Mouse (Mus musculus): ENCODE measurements around the gene Spata2.

Gene Spata2

GRCm38 (mm10) chr2:167496437-167496836 lies 3.8 kb upstream of the Spata2 start:
- ChIA-PET POLR2A (interaction anchor here in 2 of 4 experiments (1.2 to 1.4 kb wide), 2 partner anchors 14 to 19 kb away, joined by 3 read pairs; no protein-coding TSS in a partner anchor), CTCF (interaction anchor here in 3 of 4 experiments (0.6 to 1.3 kb wide), 4 partner anchors 11 to 903 kb away, joined by 3 to 4 read pairs (median 4); no protein-coding TSS in a partner anchor)

GRCm38 (mm10) chr2:167491757-167492708 lies 654 bp downstream of the Spata2 start, which contains the start of gene Rnf114:
Gene Rnf114, plus strand, starts transcription at chr2:167492645.
- POLR2A ChIA-PET = interaction anchor here (0.5 to 4.9 kb wide), 41 partner anchors 8 to 1474 kb away, joined by 3 to 36 read pairs (median 4); partner anchors contain the start of genes Slc9a8 (in 1 of the 4) and Snai1 (in 1 of the 4)
- CTCF ChIA-PET = interaction anchor here (0.6 to 2.5 kb wide), 14 partner anchors 9 to 479 kb away, joined by 3 to 10 read pairs (median 3); no protein-coding TSS in a partner anchor

- POLR2A ChIA-PET = interaction anchor here in 3 of 4 experiments (0.5 to 4.9 kb wide), 29 partner anchors 9 to 1473 kb away, joined by 3 to 36 read pairs (median 4); partner anchors contain the start of gene Slc9a8 (in 1 of the 3)
- CTCF ChIA-PET = interaction anchor here in 2 of 4 experiments (0.7 to 1.5 kb wide), 4 partner anchors 8 to 269 kb away, joined by 3 to 4 read pairs (median 4); no protein-coding TSS in a partner anchor
Observed at GRCm38 (mm10) chr2:167490813-167491525, 1.7 kb downstream of the Spata2 start.

GRCm38 (mm10) chr2:167487994-167488393 lies 4.7 kb downstream of the Spata2 start:
- ChIA-PET CTCF (interaction anchor here in 3 of 4 experiments (0.6 to 1.7 kb wide), 6 partner anchors 10 to 312 kb away, joined by 3 to 11 read pairs (median 4); no protein-coding TSS in a partner anchor), POLR2A (interaction anchor here in 2 of 4 experiments (0.7 to 1.3 kb wide), 6 partner anchors 12 to 472 kb away, joined by 3 to 5 read pairs (median 3); no protein-coding TSS in a partner anchor)

GRCm38 (mm10) chr2:167487551-167487950 lies 5.1 kb downstream of the Spata2 start:
- CTCF ChIA-PET = interaction anchor here in 3 of 4 experiments (0.7 to 1.7 kb wide), 6 partner anchors 10 to 312 kb away, joined by 3 to 11 read pairs (median 4); no protein-coding TSS in a partner anchor
- POLR2A ChIA-PET = interaction anchor here in 2 of 4 experiments (0.7 to 1.3 kb wide), 6 partner anchors 12 to 472 kb away, joined by 3 to 5 read pairs (median 3); no protein-coding TSS in a partner anchor

DNA sequence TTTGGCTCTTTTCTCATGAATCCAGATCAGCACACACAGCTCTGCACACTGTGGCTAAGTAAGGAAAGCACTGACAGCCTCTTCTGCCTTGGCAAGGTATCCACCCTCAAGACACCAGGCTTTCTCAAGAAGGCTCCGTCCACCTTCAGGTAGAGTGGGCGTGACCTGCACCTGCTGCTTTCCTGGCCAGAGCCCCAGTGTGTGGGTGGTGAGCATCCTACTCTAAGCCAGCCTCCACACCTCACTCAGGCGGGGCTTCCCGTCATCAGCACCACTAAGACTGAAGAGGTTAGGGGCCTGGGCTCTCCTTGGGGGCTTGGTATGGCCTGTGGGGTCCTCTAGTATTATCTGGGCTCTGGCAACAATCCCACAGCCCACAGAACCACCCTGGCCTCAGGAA lies 6.1 kb downstream of the Spata2 start:
- ChIA-PET POLR2A (interaction anchor here in 2 of 4 experiments (0.6 to 1.8 kb wide), 5 partner anchors 9 to 121 kb away, joined by 3 to 8 read pairs (median 3); no protein-coding TSS in a partner anchor), CTCF (interaction anchor here in 3 of 4 experiments (0.5 to 1.0 kb wide), 4 partner anchors 8 to 668 kb away, joined by 3 to 4 read pairs (median 3); no protein-coding TSS in a partner anchor)

DNA sequence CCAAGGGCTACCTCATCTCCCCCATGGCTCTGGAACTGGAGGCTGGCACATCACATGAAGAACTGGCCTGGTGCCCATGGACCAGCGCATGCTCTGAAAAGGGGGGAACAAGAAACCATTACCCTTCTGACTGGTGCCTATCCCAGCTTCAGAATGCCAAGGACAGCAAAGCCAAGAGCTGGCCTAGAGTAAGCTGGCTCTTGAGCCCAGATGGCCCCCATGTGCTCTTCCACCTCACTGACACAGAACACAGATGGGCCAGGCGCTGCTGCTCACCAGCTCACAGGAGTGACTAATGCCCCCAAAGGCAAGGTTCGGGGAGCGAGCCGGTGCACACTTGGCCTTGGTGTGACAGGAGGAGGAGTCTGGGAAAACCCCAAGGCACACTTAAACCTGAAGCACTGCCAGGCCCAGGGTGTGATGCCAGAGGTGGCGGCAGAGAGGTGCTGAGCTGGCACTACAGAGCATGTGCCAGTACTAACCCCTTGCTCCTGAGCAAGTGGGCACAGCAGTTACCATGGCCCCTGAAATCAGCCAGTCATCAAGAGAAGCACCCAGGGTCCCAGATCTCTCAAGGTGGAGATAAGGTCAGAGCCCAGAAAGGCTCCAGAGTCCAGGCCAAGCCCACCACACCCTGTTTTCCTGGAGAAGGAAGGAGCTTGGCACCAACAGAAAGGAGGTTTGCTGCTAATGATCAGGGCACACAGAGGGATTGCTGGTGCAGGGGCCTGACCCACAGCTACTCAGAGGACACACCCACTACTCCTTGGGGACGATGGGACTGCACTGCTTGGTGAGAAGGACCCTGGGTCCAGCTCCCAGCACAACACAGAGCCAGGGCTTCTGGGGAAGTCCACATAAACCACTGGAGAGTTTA lies 6.9 kb downstream of the Spata2 start:
- ChIA-PET POLR2A (interaction anchor here in 2 of 4 experiments (0.6 to 2.2 kb wide), 9 partner anchors 9 to 121 kb away, joined by 3 to 8 read pairs (median 3); no protein-coding TSS in a partner anchor), CTCF (interaction anchor here in 2 of 4 experiments (0.5 to 1.4 kb wide), 4 partner anchors 9 to 669 kb away, joined by 3 to 4 read pairs (median 3); no protein-coding TSS in a partner anchor)

- ChIA-PET POLR2A (interaction anchor here in 2 of 4 experiments (0.6 to 3.3 kb wide), 9 partner anchors 8 to 419 kb away, joined by 3 to 19 read pairs (median 5); no protein-coding TSS in a partner anchor), CTCF (interaction anchor here in 3 of 4 experiments (1.0 to 1.4 kb wide), 5 partner anchors 16 to 204 kb away, joined by 3 read pairs; no protein-coding TSS in a partner anchor)
Observed at GRCm38 (mm10) chr2:167484932-167485331, 7.8 kb downstream of the Spata2 start.

DNA sequence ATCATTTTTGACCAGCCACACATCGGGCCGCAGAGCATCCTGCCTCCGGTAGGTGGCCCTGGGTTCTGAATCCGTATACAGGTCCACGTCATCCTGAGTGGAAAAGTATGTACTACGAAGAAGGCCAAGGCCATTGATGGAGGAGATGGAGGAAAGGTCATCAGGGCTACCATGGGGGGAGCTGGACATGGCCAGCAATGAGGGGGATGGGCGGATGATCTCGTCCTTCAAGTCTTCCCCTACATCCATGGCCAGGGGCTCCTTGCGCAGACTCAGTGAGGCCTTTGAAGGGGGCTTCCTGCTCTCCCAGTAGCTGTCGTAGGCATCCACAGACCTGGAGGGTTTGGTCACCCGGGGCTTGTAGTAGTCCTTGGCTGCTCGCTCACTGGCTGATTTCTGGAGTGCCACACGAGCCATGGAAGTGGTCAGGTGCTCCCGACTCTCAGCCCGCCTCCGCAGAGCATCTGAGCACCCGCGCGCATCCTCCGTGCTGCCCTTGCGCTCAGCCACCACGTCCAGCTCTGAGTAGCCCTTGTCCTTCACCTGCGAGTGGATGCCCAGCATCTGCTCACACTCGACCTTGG lies 8.8 kb downstream of the Spata2 start:
- ChIA-PET POLR2A (interaction anchor here in 2 of 4 experiments (0.7 to 5.1 kb wide), 19 partner anchors 8 to 418 kb away, joined by 3 to 36 read pairs (median 5); partner anchors contain the start of genes Rnf114 (in 2 of the 2), Spata2 (in 2 of the 2) and Slc9a8 (in 1 of the 2)), CTCF (interaction anchor here in 3 of 4 experiments (1.0 to 1.4 kb wide), 5 partner anchors 15 to 121 kb away, joined by 3 read pairs; no protein-coding TSS in a partner anchor)

DNA sequence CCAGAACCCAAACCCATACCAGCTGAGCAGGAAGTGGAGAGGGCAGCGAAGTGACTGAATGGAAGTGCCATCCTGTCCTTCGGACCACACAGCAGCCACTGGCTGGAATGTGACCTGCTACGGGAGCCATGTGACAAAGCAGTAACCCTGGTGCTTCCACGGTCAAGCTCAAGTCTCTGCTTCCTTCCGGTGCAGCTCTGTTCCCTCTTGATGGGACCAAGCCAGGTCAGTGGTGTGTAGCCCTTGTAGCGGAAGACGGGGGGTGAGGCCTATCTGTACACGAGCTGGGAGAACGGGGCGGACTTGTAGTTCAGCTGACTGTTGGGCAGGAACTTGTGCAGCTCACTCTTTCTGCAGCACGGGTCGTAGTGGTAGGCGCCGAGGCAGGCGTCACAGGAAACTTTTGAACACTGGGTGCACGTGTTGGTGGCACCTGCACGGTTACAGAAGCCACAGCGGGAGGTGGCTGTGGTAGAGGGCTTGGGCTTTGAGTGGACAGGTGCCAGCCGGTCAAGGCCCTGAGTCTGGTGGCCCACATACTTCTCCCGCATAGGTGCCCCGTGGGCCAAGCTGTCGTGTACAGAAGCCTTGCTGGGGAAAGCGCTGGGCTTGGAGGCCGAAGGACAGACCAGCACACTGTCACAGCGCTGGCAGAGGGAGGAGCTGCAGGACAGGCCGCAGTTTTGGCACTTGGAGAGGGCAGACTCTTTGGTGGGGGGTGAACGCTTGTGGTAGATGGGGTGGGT lies 9.4 kb downstream of the Spata2 start:
- CTCF ChIA-PET = interaction anchor here (0.6 to 1.5 kb wide), 8 partner anchors 8 to 261 kb away, joined by 3 to 10 read pairs (median 4); no protein-coding TSS in a partner anchor
- POLR2A ChIA-PET = interaction anchor here in 3 of 4 experiments (0.5 to 5.1 kb wide), 27 partner anchors 8 to 1214 kb away, joined by 3 to 36 read pairs (median 4); partner anchors contain the start of genes Rnf114 (in 2 of the 3), Slc9a8 (in 2 of the 3) and Spata2 (in 2 of the 3)

- CTCF ChIA-PET = interaction anchor here (0.6 to 1.5 kb wide), 7 partner anchors 9 to 261 kb away, joined by 3 to 10 read pairs (median 4); no protein-coding TSS in a partner anchor
- POLR2A ChIA-PET = interaction anchor here in 3 of 4 experiments (0.5 to 5.1 kb wide), 25 partner anchors 9 to 1214 kb away, joined by 3 to 36 read pairs (median 4); partner anchors contain the start of genes Rnf114 (in 2 of the 3), Slc9a8 (in 2 of the 3) and Spata2 (in 2 of the 3)
Observed at GRCm38 (mm10) chr2:167482681-167483080, 10.0 kb downstream of the Spata2 start.

DNA sequence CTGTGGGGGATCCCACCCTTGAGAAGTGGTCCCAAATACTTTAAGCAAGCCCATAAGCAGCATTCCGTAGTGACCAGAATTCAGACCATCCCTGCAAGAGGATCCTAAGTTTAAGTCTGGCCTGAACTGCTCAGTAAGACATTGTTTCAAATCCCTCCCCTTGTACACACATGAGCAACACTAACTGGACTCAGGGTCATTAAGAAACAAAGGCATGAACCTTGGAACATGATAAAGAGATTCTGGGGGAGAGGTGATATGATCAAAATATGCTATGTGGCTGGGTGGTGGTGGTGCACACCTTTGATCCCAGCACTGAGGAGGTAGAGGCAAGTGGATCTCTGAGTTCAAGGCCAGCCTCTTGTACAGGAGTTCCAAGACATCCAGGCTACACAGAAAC lies 13.2 kb downstream of the Spata2 start:
- ChIA-PET CTCF (interaction anchor here in 1 of 4 experiments (1.5 kb wide), 1 partner anchor 58 kb away, joined by 3 read pairs; the partner anchor contains the start of gene Snai1), POLR2A (interaction anchor here in 2 of 4 experiments (0.7 to 5.1 kb wide), 9 partner anchors 8 to 152 kb away, joined by 3 to 36 read pairs (median 4); partner anchors contain the start of genes Rnf114 (in 2 of the 2) and Spata2 (in 2 of the 2))

- POLR2A ChIA-PET = interaction anchor here (0.8 to 5.0 kb wide), 26 partner anchors 8 to 207 kb away, joined by 3 to 30 read pairs (median 4); partner anchors contain the start of genes Rnf114 (in 2 of the 4), Slc9a8 (in 2 of the 4) and Spata2 (in 1 of the 4)
- CTCF ChIA-PET = interaction anchor here (0.5 to 1.8 kb wide), 6 partner anchors 10 to 61 kb away, joined by 3 to 5 read pairs (median 3); partner anchors contain the start of gene Snai1 (in 1 of the 4)
Observed at GRCm38 (mm10) chr2:167478128-167478527, 14.6 kb downstream of the Spata2 start.

GRCm38 (mm10) chr2:167476762-167477161 lies 15.9 kb downstream of the Spata2 start:
- ChIA-PET POLR2A (interaction anchor here (0.6 to 5.0 kb wide), 20 partner anchors 8 to 332 kb away, joined by 3 to 30 read pairs (median 7); partner anchors contain the start of genes Rnf114 (in 2 of the 4), Slc9a8 (in 2 of the 4), B4galt5 (in 1 of the 4) and Snai1 (in 1 of the 4)), CTCF (interaction anchor here in 1 of 4 experiments (0.7 to 0.9 kb wide), 2 partner anchors 8 to 11 kb away, joined by 3 to 4 read pairs; no protein-coding TSS in a partner anchor)

All from embryonic stem cell, embryonic (primary cell).